Mouse (Mus musculus): ENCODE measurements around the gene Arpc4. TPM values are rescaled to one million over a fixed set of nuclear protein-coding genes. Genes with fewer than 3 reads are reported as not detected.

Gene Arpc4
- total RNA-seq, 2 experiments from 2014 or later, result 184 to 190 TPM

DNA sequence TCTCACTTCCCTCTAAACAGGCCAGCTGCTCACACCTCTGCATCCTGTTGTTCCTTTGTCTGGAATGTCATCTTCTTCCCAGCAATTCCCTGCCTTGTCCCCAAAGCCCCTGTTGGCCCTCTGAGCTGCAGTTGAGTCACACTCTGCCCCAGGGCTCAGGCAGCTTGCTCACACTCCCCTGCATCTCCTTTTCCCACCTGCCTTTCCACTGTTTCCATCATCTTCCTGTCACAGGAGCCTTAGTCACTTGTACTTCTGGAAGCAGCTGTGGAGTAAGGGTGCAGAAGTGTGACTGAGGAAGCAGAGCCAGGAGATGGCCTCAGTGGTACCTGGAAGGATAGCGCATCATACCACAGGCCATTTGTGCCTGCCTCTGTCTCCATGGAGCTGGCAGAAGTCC lies 15.7 kb upstream of the Arpc4 start:
- no peak for DNase-seq (ENCODE audit: low spot score in 2 of 2)

DNA sequence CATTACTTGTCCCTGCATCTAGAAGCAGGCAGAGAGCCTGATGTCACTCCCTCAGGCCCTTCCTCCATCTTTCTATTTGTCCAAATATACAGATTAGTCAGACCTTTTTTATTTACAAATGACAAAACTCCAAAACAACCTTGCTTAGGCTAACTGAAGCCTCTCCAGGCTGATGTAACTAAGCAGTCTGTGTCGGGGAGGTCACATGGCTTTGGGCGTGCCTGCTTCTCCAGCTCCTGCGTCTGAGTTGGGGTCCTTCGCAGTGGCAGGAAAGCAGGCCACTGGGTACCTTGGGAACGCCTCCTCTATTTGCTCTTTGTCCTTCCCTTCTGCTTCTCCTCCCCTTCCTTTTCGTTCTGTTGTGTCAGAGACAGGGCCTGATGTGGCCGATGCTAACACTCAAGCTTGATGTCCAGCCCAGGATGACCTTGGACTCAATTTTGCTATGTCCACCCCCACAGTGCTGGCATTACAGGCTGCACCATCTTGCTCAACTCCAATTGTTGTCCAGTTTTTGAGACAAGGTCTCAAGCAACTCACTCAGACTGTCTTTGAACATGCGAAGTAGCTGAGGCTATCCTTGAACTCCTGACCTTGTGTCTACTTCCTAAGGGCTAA lies 13.3 kb upstream of the Arpc4 start:
- no peak for DNase-seq (ENCODE audit: low spot score in 2 of 2)

DNA sequence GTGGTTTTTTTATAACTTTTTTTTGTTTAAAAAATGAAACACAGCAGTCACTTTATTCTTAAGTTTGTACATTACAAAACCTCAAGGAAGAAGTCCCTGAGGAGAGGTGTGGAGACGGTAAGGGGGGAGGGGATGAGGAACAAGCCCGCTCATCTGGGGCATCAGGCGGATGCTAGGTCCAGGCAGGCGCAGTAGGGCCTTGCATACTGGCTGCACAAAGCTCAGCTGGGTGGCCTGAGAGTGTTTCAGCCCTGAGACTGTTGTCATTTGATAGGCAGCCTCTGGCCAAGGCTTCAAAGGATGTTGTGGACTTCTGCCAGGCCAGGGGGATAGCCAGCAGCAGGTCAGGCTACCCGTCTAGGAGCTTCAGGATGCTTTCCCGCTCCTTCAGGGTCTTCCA lies 11.3 kb upstream of the Arpc4 start:
- no peak for DNase-seq (ENCODE audit: low spot score in 2 of 2)

- no peak for DNase-seq (ENCODE audit: low spot score in 2 of 2)
Measured at GRCm38 (mm10) chr6:113367574-113367973, 10.3 kb upstream of the Arpc4 start.

DNA sequence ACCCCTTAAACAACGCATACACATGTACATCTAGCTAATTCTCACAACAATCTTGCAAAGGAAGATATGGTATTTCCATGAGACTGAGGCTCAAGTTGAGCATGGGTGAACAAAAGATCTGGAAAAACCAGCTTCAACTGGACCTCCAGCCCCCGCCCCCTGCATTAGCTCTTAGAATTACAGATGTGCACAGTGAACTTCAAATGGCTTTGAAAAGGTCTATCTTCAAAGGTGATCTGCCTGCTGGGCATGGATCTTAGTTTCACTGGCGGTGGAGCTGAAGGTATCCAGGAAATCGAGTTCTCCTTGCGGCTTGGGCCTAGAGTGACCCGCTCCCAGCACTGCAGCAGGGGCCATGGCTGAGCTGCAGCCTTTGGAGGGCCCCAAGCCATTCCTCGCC lies 9.8 kb upstream of the Arpc4 start:
- DNase-seq (ENCODE audit: low spot score in 2 of 2), result no peak

DNA sequence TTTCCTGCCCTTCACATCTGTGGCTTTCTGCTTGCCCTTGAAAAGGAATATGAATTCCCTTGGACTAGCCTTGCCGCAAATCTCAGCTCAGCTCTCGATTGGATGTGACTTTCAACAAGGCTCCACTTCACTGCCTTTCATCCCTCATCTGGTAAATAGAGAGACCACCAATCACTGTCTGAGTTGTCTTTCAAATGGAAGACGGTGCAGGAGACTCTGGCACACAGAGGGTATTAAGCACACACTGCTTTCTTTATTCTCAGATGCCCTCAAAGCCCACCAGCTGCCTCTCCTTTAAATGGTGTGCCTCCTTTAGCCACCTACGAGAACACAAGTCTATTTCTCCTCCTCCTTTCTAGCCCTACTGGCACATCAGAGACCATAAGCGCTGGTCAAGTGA lies 9.3 kb upstream of the Arpc4 start:
- no peak for DNase-seq (ENCODE audit: low spot score in 2 of 2)

DNA sequence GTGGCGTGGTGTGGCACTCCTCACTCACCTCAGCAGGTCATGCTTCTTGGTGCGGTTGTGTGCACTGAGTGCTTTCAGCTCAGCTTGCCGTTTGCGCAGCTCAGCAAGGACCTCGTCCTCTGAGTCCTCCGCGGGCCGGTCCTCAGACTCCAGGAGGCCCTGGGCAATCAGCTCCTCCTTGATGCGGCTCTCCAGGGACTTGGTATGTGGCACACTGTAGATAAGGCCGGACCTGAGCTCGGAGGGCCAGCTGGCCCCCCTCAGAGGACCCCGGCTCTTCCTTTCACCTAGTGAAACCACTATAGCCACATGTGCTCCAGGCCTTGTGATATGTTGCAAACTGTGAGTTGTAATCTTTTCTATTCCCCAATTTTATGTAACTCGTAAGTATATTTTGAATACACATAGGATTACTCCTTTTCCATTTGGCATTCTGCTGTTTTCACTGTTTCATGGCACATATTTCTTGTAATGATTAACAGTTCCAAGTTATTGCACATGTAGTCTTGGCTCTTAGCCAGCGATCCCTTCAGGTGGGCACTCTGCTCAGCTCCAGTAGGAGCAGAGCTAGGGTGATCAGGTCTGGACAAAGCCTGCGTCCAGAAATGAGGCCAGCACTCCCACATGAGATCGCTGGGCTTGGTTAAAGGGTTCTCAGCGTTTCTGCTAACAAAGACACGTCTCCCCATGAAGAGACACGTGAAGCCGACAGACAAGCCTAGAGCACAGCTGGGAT lies 7.6 kb upstream of the Arpc4 start:
- DNase-seq (ENCODE audit: low spot score in 2 of 2), result no peak

GRCm38 (mm10) chr6:113373491-113373890 lies 4.4 kb upstream of the Arpc4 start:
- no peak for DNase-seq (ENCODE audit: low spot score in 2 of 2)

GRCm38 (mm10) chr6:113377172-113377495 lies 781 bp upstream of the Arpc4 start:
- DNase-seq (ENCODE audit: low spot score in 2 of 2), result no peak

- DNase-seq (ENCODE audit: low spot score in 2 of 2), result no peak
Measured at GRCm38 (mm10) chr6:113379246-113379645, 1.3 kb downstream of the Arpc4 start.

DNA sequence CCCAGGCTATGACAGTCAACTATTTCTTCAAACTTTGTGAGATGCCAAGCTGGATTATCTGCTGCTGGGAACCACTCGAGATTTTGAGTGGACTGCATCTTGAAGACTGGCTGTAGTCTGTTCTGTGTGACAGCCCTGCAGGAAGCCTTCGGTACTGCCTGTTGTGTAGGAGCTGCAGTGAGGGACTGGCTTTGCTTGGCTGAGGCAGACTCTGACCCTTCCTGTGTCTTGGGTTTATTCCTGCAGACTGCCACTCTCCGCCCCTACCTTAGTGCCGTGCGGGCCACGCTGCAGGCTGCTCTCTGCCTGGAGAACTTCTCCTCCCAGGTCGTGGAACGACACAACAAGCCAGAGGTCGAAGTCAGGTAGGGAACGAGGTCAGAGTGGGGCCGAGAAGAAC lies 2.6 kb downstream of the Arpc4 start:
- no peak for DNase-seq (ENCODE audit: low spot score in 2 of 2)

DNA sequence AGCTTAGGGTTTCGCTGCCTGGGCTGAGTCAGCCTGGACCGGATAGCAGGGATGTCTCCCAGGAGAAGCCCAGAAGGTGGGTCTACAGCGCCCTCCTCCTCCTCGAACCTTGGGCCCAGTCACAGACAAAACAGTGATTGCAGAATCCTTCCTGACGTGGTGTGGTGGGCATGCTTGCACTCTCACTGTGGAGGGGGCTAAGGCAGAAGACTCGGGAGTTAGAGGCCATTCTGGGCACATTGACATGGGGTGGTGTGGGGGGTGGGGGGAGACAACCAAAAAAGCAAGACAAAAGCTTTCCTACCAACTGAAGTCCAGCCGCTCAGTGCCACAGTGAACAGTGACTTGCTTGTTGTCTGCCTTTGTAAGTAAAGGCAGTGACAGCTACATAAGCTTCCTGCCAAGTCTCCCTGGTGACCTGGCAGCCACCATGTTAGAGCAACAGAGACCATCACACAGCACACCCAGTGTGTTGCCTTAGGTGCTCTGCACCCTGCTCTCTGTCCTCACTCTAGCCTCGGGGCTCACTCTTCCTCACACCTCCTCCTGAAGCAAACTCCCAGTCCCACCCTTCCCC lies 6.5 kb downstream of the Arpc4 start:
- no peak for DNase-seq (ENCODE audit: low spot score in 2 of 2)

DNA sequence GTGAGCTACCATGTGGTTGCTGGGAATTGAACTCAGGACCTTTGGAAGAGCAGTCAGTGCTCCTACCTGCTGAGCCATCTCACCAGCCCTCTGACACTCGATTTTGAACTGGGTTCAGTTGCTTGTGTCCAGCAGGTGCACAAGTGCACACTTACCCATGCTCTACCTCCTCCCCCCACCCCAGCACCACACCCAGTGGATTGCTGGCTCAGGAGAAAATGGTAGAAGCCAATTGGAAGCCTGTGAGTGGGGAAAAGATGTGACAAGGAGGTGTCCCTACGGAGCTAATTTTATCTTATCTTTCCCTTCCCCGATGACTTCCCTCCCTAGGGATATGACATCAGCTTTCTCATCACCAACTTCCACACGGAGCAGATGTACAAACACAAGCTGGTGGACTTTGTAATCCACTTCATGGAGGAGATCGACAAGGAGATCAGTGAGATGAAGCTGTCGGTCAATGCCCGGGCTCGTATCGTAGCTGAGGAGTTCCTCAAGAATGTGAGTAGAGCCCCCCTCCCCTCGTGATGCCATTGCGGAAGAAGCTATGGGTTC lies 7.3 kb downstream of the Arpc4 start:
- DNase-seq (ENCODE audit: low spot score in 2 of 2), result no peak

GRCm38 (mm10) chr6:113386025-113386424 lies 8.1 kb downstream of the Arpc4 start:
- DNase-seq (ENCODE audit: low spot score in 2 of 2), result no peak

GRCm38 (mm10) chr6:113388960-113389359 lies 11.0 kb downstream of the Arpc4 start, which contains the start of gene Ttll3:
Ttll3 (plus strand) TSS chr6:113389260.
- DNase-seq (ENCODE audit: low spot score in 2 of 2), result no peak

DNA sequence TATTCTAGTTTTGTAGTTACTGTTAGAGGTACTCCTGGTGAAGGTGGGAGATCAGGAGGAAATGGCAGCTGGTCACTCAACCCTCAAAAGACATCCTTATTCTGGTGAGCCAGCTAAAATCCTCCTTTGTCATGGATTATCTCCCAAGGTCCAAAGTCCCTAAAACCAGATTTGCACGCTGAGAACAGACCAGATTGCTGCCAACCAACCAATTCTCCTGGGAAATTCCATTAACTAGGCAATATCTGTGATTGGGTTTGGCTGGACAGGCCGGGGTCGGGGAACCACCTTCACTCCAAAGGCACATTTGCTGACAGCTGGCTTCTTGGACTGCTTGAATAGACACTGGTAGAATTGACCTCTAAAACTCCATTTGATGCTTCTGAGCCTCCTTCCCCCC lies 12.8 kb downstream of the Arpc4 start:
- DNase-seq (ENCODE audit: low spot score in 2 of 2), result no peak

GRCm38 (mm10) chr6:113392015-113392386 lies 14.1 kb downstream of the Arpc4 start:
- DNase-seq (ENCODE audit: low spot score in 2 of 2), result no peak

DNA sequence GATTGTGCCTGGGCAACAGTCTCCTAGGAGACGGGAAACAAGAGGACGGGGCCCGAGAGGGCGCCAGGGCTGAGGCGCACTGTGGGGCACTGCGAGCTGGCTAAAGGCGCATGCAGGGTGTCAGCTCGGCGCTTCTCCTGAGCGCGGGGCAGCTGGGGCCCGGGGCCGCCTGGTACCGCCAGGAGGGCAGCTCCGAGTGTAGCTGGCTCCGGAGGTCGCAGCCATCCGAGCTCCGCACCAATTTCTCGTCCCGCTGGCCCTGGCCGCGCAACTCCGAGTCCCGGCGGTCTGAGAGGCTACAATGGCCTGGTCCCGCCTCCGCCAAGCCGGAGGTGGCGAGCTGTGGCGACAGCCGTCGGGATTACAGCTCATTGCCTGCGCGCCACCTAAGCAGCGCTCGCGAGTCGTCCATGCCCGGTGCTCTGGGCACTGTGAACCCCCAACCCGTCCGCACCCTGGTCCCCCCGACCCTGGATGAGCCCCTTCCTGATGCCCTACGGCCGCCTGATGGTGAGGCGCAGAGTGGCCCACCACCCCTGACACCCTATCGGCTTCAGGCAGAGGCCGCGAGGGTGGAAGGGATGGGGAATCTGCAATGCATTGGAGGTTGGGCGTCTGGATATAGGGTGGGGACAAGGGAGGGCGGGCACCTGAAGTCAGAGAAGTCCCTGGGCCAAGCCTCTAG lies 14.6 kb downstream of the Arpc4 start:
- peak; percentile 43 to 58 for DNase-seq (ENCODE audit: low spot score in 2 of 2)

DNA sequence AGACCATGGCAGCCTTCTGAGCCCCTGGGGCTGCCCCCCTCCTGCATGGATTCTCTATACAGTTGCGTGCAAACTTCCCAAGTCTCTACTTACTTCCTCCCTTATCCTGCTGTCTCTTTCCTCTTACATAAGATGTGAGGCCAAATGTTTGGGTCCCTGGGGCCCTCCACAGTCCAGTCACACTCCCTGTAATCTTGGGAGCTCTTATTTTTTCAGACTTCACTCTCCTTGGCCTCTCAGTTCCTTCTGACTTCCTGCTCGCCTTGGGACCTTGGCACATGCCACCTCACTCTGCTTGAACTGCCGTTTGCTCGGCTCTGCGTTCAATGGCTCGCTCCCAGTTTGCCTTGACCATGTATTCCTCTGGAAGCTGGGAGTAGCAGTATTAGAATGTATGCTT lies 16.0 kb downstream of the Arpc4 start:
- DNase-seq (ENCODE audit: low spot score in 2 of 2), result no peak

GRCm38 (mm10) chr6:113394811-113395210 lies 16.9 kb downstream of the Arpc4 start:
- no peak for DNase-seq (ENCODE audit: low spot score in 2 of 2)

DNA sequence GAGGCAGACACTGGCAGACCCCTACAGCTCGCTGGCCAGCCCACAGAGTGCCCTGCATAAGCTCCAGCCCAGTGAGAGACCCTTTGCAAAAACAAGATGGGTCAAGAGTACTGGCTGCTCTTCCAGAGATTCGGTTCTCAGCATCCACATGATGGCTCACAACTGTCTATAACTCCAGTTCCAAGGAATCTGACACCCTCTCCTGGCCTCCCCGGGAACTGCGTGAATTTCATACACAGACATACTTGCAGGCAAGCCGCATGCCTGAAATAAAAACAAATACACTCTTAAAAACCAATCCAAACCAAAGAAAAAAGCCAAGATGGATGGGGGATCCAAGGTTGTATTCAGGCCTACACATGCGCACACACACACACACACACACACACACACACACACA lies 17.6 kb downstream of the Arpc4 start:
- no peak for DNase-seq (ENCODE audit: low spot score in 2 of 2)

Data from adrenal gland, adult 18-20 months (tissue).